Mouse (Mus musculus): ENCODE measurements around the gene Mgat4b.

GRCm38 (mm10) chr11:50215633-50216032, 4.9 kb downstream of the Mgat4b start:
- no peak for TF ChIP-seq POLR2A (IDR thresholded peaks at IDR 0.05; ENCODE audit: insufficient read length, low read depth)
- TF ChIP-seq MAX (IDR thresholded peaks at IDR 0.05; ENCODE audit: low read depth) = no peak
- no peak for TF ChIP-seq USF1 (IDR thresholded peaks at IDR 0.05; ENCODE audit: low read depth)
- TF ChIP-seq CEBPB (IDR thresholded peaks at IDR 0.05; ENCODE audit: insufficient read depth, poor library complexity, severe bottlenecking) = no peak
